Mouse (Mus musculus) bone marrow, adult 2 months (tissue): Measurements from ENCODE around the gene Cfap61.

Experiments used
- CTCF ChIP-seq: fragments of 200-500 bp; IDR thresholded peaks from 2 replicates; pipeline ENCODE4 v1.5.1; 2011; ENCODE audit warnings: low read length, control low read depth; ENCODE audit not compliant: control insufficient read depth, insufficient read depth
- POLR2A ChIP-seq: fragments of 200-500 bp; IDR thresholded peaks from 2 replicates; pipeline ENCODE4 v1.6.1; 2011; ENCODE audit warnings: low read depth, mild to moderate bottlenecking, control low read depth, low read length, borderline replicate concordance; ENCODE audit not compliant: control insufficient read depth

GRCm38 (mm10) chr2:146221076-146221928 is 286.7 kb downstream of the Cfap61 start, which contains the start of gene Insm1:
- TF ChIP-seq CTCF (no peak), POLR2A (no peak)
